Mouse (Mus musculus) CD4-positive, CD25-positive, alpha-beta regulatory T cell, adult 2 months (primary cell): ENCODE results near the gene Tbc1d4.
A peak's percentile ranks its signal among the peaks of the same experiment; 100 is the strongest.

ENCODE experiments used
- DNase-seq: peaks from one replicate; pipeline ENCODE4 v3.0.0-alpha.2; 2012; ENCODE audit warnings: low read depth, low spot score

Tbc1d4 gene

GRCm38 (mm10) chr14:101608519-101609368 is at the start of gene Tbc1d4:
TSS of gene Tbc1d4 (minus strand) at chr14:101609191.
- peak; percentile 68 for DNase-seq

- DNase-seq: peak; percentile 65
These were observed 47.3 kb upstream of the Tbc1d4 start for GRCm38 (mm10) chr14:101656307-101656706.

- peak; percentile 39 for DNase-seq
These were observed 45.5 kb upstream of the Tbc1d4 start for GRCm38 (mm10) chr14:101654526-101654909.

- DNase-seq: peak; percentile 97
These were observed 44.9 kb upstream of the Tbc1d4 start, which contains the start of gene Uchl3 for GRCm38 (mm10) chr14:101653581-101654525. TSS of gene Uchl3 (plus strand) at chr14:101653967.

GRCm38 (mm10) chr14:101652571-101652970 is 43.6 kb upstream of the Tbc1d4 start:
- DNase-seq: no peak

- DNase-seq: no peak
These were observed 41.6 kb upstream of the Tbc1d4 start for GRCm38 (mm10) chr14:101650551-101650950.

GRCm38 (mm10) chr14:101644948-101645347 is 36.0 kb upstream of the Tbc1d4 start:
- no peak for DNase-seq

GRCm38 (mm10) chr14:101640153-101640843 is 31.3 kb upstream of the Tbc1d4 start, which contains the start of gene Commd6:
TSS of gene Commd6 (minus strand) at chr14:101640686.
- peak; percentile 93 for DNase-seq

- DNase-seq: no peak
These were observed 28.4 kb upstream of the Tbc1d4 start for GRCm38 (mm10) chr14:101637381-101637780.

- DNase-seq: no peak
These were observed 26.8 kb upstream of the Tbc1d4 start for GRCm38 (mm10) chr14:101635765-101636164.

GRCm38 (mm10) chr14:101630548-101630947 is 21.6 kb upstream of the Tbc1d4 start:
- DNase-seq: no peak

GRCm38 (mm10) chr14:101617680-101618079 is 8.7 kb upstream of the Tbc1d4 start:
- DNase-seq: peak; percentile 39

GRCm38 (mm10) chr14:101616178-101616577 is 7.2 kb upstream of the Tbc1d4 start:
- DNase-seq: no peak

- DNase-seq: no peak
These were observed 4.2 kb upstream of the Tbc1d4 start for GRCm38 (mm10) chr14:101613206-101613605.

- DNase-seq: no peak
These were observed 1.7 kb upstream of the Tbc1d4 start for GRCm38 (mm10) chr14:101610701-101611100.

GRCm38 (mm10) chr14:101607631-101608518 is 1.1 kb downstream of the Tbc1d4 start:
- DNase-seq: peak; percentile 29

GRCm38 (mm10) chr14:101605843-101606242 is 3.1 kb downstream of the Tbc1d4 start:
- DNase-seq: peak; percentile 35

GRCm38 (mm10) chr14:101602851-101603250 is 6.1 kb downstream of the Tbc1d4 start:
- no peak for DNase-seq

GRCm38 (mm10) chr14:101597096-101597715 is 11.8 kb downstream of the Tbc1d4 start:
- DNase-seq: no peak

- no peak for DNase-seq
These were observed 12.3 kb downstream of the Tbc1d4 start for GRCm38 (mm10) chr14:101596691-101597090.
